Mouse (Mus musculus): ENCODE measurements at regions not wholly inside any gene's neighbourhood (a gene's known extent, or its start where the extent isn't known, plus 50 kb on each side); places are given as distances from the start of the nearest gene placed in this dataset.
"Not testable (repeated sequence)": the region's sequence is repeated elsewhere in the genome, so short reads cannot be mapped to it uniquely, and the experiment has no call there.

DNA sequence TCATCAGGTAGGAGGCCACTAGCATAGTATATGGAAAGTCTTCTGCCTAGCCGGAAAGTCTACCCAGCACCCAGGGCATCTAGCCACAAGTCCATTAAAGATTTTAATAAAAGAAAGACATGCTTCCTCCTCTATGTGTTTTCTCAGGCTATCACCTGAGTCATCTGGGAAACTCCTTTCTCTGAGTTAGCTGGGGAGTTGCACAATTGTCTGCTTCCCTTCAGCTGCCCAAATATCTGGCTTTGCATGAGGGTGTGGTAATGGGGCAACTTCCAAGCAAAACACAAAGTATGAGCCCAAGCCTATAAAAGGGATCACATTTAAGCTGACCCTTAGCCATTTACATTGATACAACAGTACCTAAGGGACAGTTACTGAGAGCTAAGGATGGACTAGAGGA lies 376.9 kb upstream of the Tbl1xr1 start:
- Histone ChIP-seq H3K4me1 (ENCODE audit: control insufficient read depth, insufficient read depth, insufficient read length, low read length) (peaks cover 3% of the 10 kb centered on the region; the same call in 1 of the 2 replicates), H3K27ac (ENCODE audit: insufficient read depth, low read depth, low read length) (peak overlapping the region; percentile 8; the same call in 1 of the 2 replicates), H3K4me3 (ENCODE audit: low read depth, low read length) (no peak overlapping the region), H3K36me3 (ENCODE audit: control insufficient read depth, insufficient read depth, low read length) (no peaks in the 10 kb centered on the region), H3K27me3 (ENCODE audit: control insufficient read depth, insufficient read depth, low read length) (no peaks in the 10 kb centered on the region)
- TF ChIP-seq CTCF (IDR thresholded peaks at IDR 0.05; ENCODE audit: extremely low read depth, insufficient read length, insufficient replicate concordance, low read depth, low read length) (no peak), POLR2A (IDR thresholded peaks at IDR 0.05; ENCODE audit: low read depth, low read length) (no peak)
- 47% methylated on average over 1 of the region's 1 CpGs for WGBS

DNA sequence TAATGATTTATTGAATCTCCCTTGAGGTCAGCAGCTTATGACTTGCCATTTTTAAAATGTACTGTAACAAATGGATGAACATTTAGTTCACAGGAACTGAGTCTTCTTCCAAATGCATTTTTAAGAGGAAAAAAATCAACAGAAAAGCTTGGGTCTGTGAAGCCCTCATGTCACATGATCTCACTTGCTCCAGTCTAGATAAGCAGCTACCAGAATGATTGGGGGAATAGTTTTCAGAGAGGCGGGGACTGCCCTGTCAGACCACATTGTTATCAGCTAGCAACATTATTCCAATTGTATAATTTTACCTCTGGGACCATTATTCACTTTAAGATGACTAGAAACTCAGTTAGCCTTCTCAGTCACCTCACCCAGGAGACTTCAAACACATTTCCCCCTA lies 376.1 kb upstream of the Tbl1xr1 start:
- Histone ChIP-seq H3K4me3 (ENCODE audit: low read depth, low read length) (no peak overlapping the region), H3K36me3 (ENCODE audit: control insufficient read depth, insufficient read depth, low read length) (no peaks in the 10 kb centered on the region), H3K27ac (ENCODE audit: insufficient read depth, low read depth, low read length) (no peak overlapping the region), H3K27me3 (ENCODE audit: control insufficient read depth, insufficient read depth, low read length) (no peaks in the 10 kb centered on the region), H3K4me1 (ENCODE audit: control insufficient read depth, insufficient read depth, insufficient read length, low read length) (peaks cover 3% of the 10 kb centered on the region; the same call in 1 of the 2 replicates)
- WGBS, result 64% methylated on average over 1 of the region's 1 CpGs
- no peak for TF ChIP-seq CTCF (IDR thresholded peaks at IDR 0.05; ENCODE audit: extremely low read depth, insufficient read length, insufficient replicate concordance, low read depth, low read length)
- no peak for TF ChIP-seq POLR2A (IDR thresholded peaks at IDR 0.05; ENCODE audit: low read depth, low read length)

DNA sequence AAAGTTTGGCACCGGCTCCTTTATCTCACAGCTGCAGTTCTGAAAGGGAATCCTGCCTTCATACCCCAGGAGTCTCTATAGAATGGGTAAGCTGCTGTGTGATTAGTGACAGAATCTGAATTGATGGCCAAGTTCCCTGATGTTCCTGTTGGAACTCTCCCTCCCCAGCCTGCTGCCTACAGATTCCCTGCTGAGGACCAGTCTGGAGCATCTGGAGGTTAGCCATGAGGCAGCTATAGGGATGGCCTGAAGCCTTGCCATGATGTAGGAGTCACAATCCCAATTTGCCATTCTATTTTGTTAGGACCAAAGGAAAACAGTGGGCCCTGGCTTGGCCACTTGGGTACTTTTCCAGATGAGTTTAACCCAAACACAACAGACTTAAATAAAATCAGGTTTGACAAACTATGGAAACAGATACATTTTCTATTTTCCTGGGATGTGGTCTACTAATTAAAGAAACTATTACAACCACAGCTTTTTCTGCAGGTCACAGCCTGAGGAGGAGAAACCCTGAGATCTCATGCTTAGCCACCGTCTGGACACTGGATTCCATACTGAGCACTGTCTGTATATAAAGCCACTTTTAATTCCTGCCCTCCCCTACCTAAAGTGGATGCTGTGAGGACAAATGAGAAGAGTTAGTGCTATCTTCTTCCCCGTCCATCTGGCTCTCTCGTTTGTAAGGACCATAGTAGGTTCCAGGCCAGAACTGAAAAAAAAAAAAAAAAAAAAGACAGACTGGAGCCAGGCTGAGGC lies 349.5 kb upstream of the Tbl1xr1 start:
- TF ChIP-seq POLR2A (IDR thresholded peaks at IDR 0.05; ENCODE audit: low read depth, low read length) (no peak), CTCF (IDR thresholded peaks at IDR 0.05; ENCODE audit: extremely low read depth, insufficient read length, insufficient replicate concordance, low read depth, low read length) (no peak)
- Histone ChIP-seq H3K27me3 (ENCODE audit: control insufficient read depth, insufficient read depth, low read length) (no peaks in the 10 kb centered on the region), H3K4me1 (ENCODE audit: control insufficient read depth, insufficient read depth, insufficient read length, low read length) (no peaks in the 10 kb centered on the region), H3K36me3 (ENCODE audit: control insufficient read depth, insufficient read depth, low read length) (no peaks in the 10 kb centered on the region), H3K27ac (ENCODE audit: insufficient read depth, low read depth, low read length) (no peak overlapping the region), H3K4me3 (ENCODE audit: low read depth, low read length) (no peak overlapping the region)
- WGBS, result 91% methylated on average over 4 of the region's 4 CpGs

DNA sequence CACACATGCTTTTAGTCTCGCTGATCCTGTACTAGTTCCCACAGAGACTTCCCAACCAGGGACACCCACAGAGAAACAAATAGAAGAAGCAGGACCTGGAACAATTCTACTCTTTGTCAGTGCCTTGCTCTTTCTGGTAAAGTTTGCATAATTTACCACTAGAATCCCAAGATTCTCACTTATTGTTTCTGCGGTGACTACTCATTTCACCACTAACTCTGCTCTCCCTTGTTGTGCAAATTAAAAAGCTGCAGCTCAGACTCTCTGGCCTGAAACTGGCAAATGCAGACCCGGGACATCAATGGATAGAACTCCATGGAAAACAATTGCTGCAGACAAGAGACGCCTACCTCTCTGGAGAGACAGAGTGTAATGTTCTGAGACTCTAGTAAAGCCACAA lies 348.4 kb upstream of the Tbl1xr1 start:
- H3K27me3 ChIP-seq (ENCODE audit: control insufficient read depth, insufficient read depth, low read length), result no peaks in the 10 kb centered on the region
- WGBS, result 84% methylated on average over 4 of the region's 4 CpGs
- no peak overlapping the region for H3K27ac ChIP-seq (ENCODE audit: insufficient read depth, low read depth, low read length)
- TF ChIP-seq POLR2A (IDR thresholded peaks at IDR 0.05; ENCODE audit: low read depth, low read length) (no peak), CTCF (IDR thresholded peaks at IDR 0.05; ENCODE audit: extremely low read depth, insufficient read length, insufficient replicate concordance, low read depth, low read length) (no peak)
- no peaks in the 10 kb centered on the region for H3K36me3 ChIP-seq (ENCODE audit: control insufficient read depth, insufficient read depth, low read length)
- H3K4me3 ChIP-seq (ENCODE audit: low read depth, low read length), result no peak overlapping the region
- H3K4me1 ChIP-seq (ENCODE audit: control insufficient read depth, insufficient read depth, insufficient read length, low read length), result no peaks in the 10 kb centered on the region

DNA sequence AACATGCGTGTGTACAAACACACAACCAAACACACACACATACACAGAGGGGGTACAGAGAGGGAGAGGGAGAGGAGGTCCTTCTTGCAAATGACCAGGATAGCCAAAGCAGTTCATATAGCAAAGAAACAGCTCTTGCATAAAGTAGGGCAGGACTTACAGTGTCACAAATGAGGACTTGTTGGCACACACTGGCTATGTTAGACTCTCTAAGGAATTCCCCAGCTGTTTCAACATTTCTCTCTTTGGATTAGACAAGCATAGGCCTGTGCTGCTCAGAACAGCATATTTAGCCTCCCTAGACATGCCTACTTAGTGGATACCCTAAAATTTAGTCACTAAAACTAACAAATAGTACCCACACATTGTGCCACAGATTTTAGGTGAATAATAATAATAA lies 347.1 kb upstream of the Tbl1xr1 start:
- H3K4me3 ChIP-seq (ENCODE audit: low read depth, low read length), result no peak overlapping the region
- 88% methylated on average over 1 of the region's 1 CpGs for WGBS
- no peak for TF ChIP-seq CTCF (IDR thresholded peaks at IDR 0.05; ENCODE audit: extremely low read depth, insufficient read length, insufficient replicate concordance, low read depth, low read length)
- no peak for TF ChIP-seq POLR2A (IDR thresholded peaks at IDR 0.05; ENCODE audit: low read depth, low read length)
- H3K27me3 ChIP-seq (ENCODE audit: control insufficient read depth, insufficient read depth, low read length), result no peaks in the 10 kb centered on the region
- no peaks in the 10 kb centered on the region for H3K4me1 ChIP-seq (ENCODE audit: control insufficient read depth, insufficient read depth, insufficient read length, low read length)
- H3K36me3 ChIP-seq (ENCODE audit: control insufficient read depth, insufficient read depth, low read length), result no peaks in the 10 kb centered on the region
- H3K27ac ChIP-seq (ENCODE audit: insufficient read depth, low read depth, low read length), result no peak overlapping the region

DNA sequence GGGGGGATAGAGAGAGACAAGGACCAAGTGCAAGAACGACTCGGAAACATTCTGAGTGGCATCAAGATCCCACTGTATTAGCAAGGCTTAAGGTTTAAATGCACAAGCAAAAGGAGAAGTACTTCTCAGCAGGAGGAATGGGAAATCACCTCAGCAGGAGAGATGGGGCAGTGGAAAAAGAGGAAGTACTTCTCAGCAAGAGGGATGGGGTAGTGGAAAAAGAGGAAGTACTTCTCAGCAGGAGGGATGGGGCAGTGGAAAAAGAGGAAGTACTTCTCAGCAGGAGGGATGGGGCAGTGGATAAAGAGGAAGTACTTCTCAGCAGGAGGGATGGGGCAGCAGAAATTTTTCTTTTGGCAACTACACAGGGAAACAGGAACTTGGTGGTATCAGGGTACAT lies 340.8 kb upstream of the Tbl1xr1 start:
- not testable (repeated sequence) for H3K27ac ChIP-seq (ENCODE audit: insufficient read depth, low read depth, low read length); H3K4me3 ChIP-seq (ENCODE audit: low read depth, low read length); H3K27me3 ChIP-seq (ENCODE audit: control insufficient read depth, insufficient read depth, low read length); H3K36me3 ChIP-seq (ENCODE audit: control insufficient read depth, insufficient read depth, low read length); H3K4me1 ChIP-seq (ENCODE audit: control insufficient read depth, insufficient read depth, insufficient read length, low read length)
- 98% methylated on average over 2 of the region's 2 CpGs for WGBS

DNA sequence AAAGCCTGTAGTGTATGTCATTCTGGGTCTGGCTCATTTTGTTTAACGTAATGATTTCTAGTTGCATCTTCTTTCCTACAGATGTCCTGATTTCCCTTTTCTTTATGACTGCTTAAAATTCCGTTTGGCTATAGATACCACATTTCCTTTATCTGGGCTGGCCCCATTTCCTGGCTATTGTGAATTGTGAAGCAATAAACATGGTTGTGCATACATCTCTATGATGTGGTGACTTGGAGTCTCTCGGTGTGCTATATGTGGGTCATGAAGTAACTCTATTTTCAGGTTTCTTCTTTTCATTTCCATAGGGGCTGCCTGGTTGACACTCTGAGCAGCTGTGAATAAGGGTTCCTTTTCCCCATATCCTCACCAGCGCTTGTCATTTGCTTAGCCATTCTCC lies 336.7 kb upstream of the Tbl1xr1 start:
- Histone ChIP-seq H3K27me3 (ENCODE audit: control insufficient read depth, insufficient read depth, low read length) (no peaks in the 10 kb centered on the region), H3K4me1 (ENCODE audit: control insufficient read depth, insufficient read depth, insufficient read length, low read length) (no peaks in the 10 kb centered on the region), H3K27ac (ENCODE audit: insufficient read depth, low read depth, low read length) (no peak overlapping the region), H3K4me3 (ENCODE audit: low read depth, low read length) (no peak overlapping the region), H3K36me3 (ENCODE audit: control insufficient read depth, insufficient read depth, low read length) (no peaks in the 10 kb centered on the region)
- WGBS, result 72% methylated on average over 4 of the region's 4 CpGs
- TF ChIP-seq POLR2A (IDR thresholded peaks at IDR 0.05; ENCODE audit: low read depth, low read length) (no peak), CTCF (IDR thresholded peaks at IDR 0.05; ENCODE audit: extremely low read depth, insufficient read length, insufficient replicate concordance, low read depth, low read length) (no peak)

All from small intestine, adult 2 months (tissue).